ENCODE assay signal across 10 mouse cellular contexts in the genomic region with DNA sequence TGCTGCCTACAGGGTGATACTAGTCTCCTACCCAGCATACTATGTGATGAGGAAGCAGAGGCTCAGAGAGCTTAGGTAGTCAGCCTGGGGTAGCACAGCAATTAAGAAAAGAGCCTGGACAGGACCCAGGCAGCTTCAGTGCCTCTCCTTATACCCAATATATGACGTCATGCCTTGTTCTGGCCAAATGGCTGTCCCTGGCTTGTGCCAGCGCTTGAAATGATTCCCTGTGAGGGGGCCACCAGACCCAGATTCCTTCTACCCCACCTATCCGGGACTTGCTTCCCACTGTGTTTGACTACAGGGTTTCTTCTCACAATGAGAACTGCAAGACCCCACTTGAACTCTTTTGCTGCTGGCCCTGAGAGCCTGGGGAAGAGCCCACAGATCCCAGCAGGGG. TPM values are rescaled to one million over a fixed set of nuclear protein-coding genes. Genes with fewer than 3 reads are reported as not detected.
DNase-seq lines count a peak whose midpoint lies in the region; ATAC-seq and TF ChIP-seq lines count a peak whose summit lies in the region.
"Had no signal": no experiment of that assay in that cellular context is flagged by ENCODE, and none has a peak within 500 bp of the region (broad histone marks: within the 10 kb centered on the region; RNA-seq: fewer than 3 reads in every experiment).

No protein-coding gene starts in this region.

- no peak for ATAC-seq in heart, embryonic 11.5 days (replicated peaks; ENCODE audit: insufficient number of reproducible peaks, low FRiP score, low TSS enrichment)
- ATAC-seq in forebrain, embryonic 11.5 days (replicated peaks; ENCODE audit: low FRiP score): peak; percentile 65
- ATAC-seq in limb, embryonic 14.5 days (ENCODE audit: low FRiP score, low read depth): 0 out of 2 replicates have a peak, but pooled peaks have one; percentile 0
- ATAC-seq in megakaryocyte-erythroid progenitor cell, adult 5-6 weeks (replicated peaks; ENCODE audit: low FRiP score, low TSS enrichment, poor library complexity, severe bottlenecking): no peak

- no peak for TF ChIP-seq POLR2A in ES-Bruce4 (IDR thresholded peaks at IDR 0.05; ENCODE audit: insufficient read depth, low read length)
- no peak for TF ChIP-seq POLR2A in limb, embryonic 14.5 days (IDR thresholded peaks at IDR 0.05; ENCODE audit: borderline replicate concordance, extremely low read depth, insufficient read depth, insufficient read length)

- no peak for DNase-seq in heart, postnatal 36 days
- no peak for DNase-seq in forebrain, embryonic 11.5 days (ENCODE audit: low spot score)
- no peak for DNase-seq in limb, embryonic 14.5 days (ENCODE audit: low spot score)
- DNase-seq in yolk sac, embryonic 10.5 days (ENCODE audit: low spot score): no peak
- DNase-seq in urinary bladder, postnatal 4 days (ENCODE audit: low spot score in 2 of 2): no peak

- no peak overlapping the region for H3K4me2 ChIP-seq in heart, embryonic 11.5 days
- 0 out of 2 replicates have a peak overlapping the region, but pooled peaks have one; percentile 11 for H3K4me2 ChIP-seq in forebrain, embryonic 11.5 days (ENCODE audit: low read depth, low read length, severe bottlenecking)
- H3K4me2 ChIP-seq in limb, embryonic 14.5 days (replicated peaks; ENCODE audit: low read depth, low read length, severe bottlenecking): 0 out of 2 replicates have a peak overlapping the region, but pooled peaks have one; percentile 5
- H3K4me2 ChIP-seq: liver, embryonic 13.5 days had no signal

- H3K27me3 ChIP-seq in heart, embryonic 11.5 days (ENCODE audit: control insufficient read depth, insufficient read depth, low read length): no peaks in the 10 kb centered on the region
- no peaks in the 10 kb centered on the region for H3K27me3 ChIP-seq in ES-Bruce4 (ENCODE audit: control insufficient read depth, insufficient read depth, low read length, poor library complexity, severe bottlenecking)
- no peaks in the 10 kb centered on the region for H3K27me3 ChIP-seq in forebrain, embryonic 11.5 days (ENCODE audit: control insufficient read depth, insufficient read depth, low read length)
- H3K27me3 ChIP-seq in limb, embryonic 14.5 days (ENCODE audit: control insufficient read depth, insufficient read depth, low read length): no peaks in the 10 kb centered on the region
- H3K27me3 ChIP-seq: liver, embryonic 13.5 days had no signal

- H3K4me3 ChIP-seq in heart, embryonic 11.5 days (ENCODE audit: low read depth, low read length): no peak overlapping the region
- H3K4me3 ChIP-seq in ES-Bruce4 (ENCODE audit: low read depth, low read length): no peak overlapping the region
- no peak overlapping the region for H3K4me3 ChIP-seq in forebrain, embryonic 11.5 days (ENCODE audit: low read depth, low read length)
- H3K4me3 ChIP-seq in limb, embryonic 14.5 days (replicated peaks; ENCODE audit: low read length): no peak overlapping the region
- H3K4me3 ChIP-seq: liver, embryonic 13.5 days had no signal

- peaks cover 17% of the 10 kb centered on the region for H3K4me1 ChIP-seq in heart, embryonic 11.5 days (ENCODE audit: control insufficient read depth, insufficient read depth, low read length)
- H3K4me1 ChIP-seq in ES-Bruce4 (ENCODE audit: control insufficient read depth, insufficient read depth, low read length): peaks cover 6% of the 10 kb centered on the region
- peaks cover 17% of the 10 kb centered on the region for H3K4me1 ChIP-seq in forebrain, embryonic 11.5 days (replicated peaks; ENCODE audit: control insufficient read depth, insufficient read depth, low read length)
- peaks cover 33% of the 10 kb centered on the region for H3K4me1 ChIP-seq in limb, embryonic 14.5 days (ENCODE audit: control insufficient read depth, insufficient read depth, low read length)

- no peaks in the 10 kb centered on the region for H3K36me3 ChIP-seq in heart, embryonic 11.5 days (ENCODE audit: control insufficient read depth, insufficient read depth, low read length)
- no peaks in the 10 kb centered on the region for H3K36me3 ChIP-seq in ES-Bruce4 (ENCODE audit: control insufficient read depth, insufficient read depth, low read length, poor library complexity, severe bottlenecking)
- no peaks in the 10 kb centered on the region for H3K36me3 ChIP-seq in forebrain, embryonic 11.5 days (ENCODE audit: control insufficient read depth, insufficient read depth, low read length)
- no peaks in the 10 kb centered on the region for H3K36me3 ChIP-seq in limb, embryonic 14.5 days (ENCODE audit: control insufficient read depth, insufficient read depth, low read length)
- H3K36me3 ChIP-seq: liver, embryonic 13.5 days had no signal

- TF ChIP-seq CTCF in ES-Bruce4 (IDR thresholded peaks at IDR 0.05; ENCODE audit: low read depth, low read length): no peak

- no peak overlapping the region for H3K9ac ChIP-seq in heart, embryonic 11.5 days (ENCODE audit: low read depth, low read length)
- 0 out of 2 replicates have a peak overlapping the region, but pooled peaks have one; percentile 2 for H3K9ac ChIP-seq in ES-Bruce4 (ENCODE audit: low read depth, poor library complexity, severe bottlenecking)
- H3K9ac ChIP-seq in forebrain, embryonic 11.5 days (ENCODE audit: low read length): no peak overlapping the region
- H3K9ac ChIP-seq in limb, embryonic 14.5 days (ENCODE audit: low read depth, low read length, severe bottlenecking): no peak overlapping the region
- H3K9ac ChIP-seq: liver, embryonic 13.5 days had no signal

- 10% methylated on average over 3 of the region's 3 CpGs for WGBS in heart, embryonic 11.5 days (ENCODE audit: insufficient replicate concordance)
- WGBS in forebrain, embryonic 11.5 days: 4% methylated on average over 3 of the region's 3 CpGs
- 2% methylated on average over 3 of the region's 3 CpGs for WGBS in limb, embryonic 14.5 days

- no peak for TF ChIP-seq EP300 in ES-Bruce4 (IDR thresholded peaks at IDR 0.05; ENCODE audit: insufficient read depth, low read depth, low read length)

- intact Hi-C loops in heart, postnatal 36 days (cut with DNase I): no loop called here

- H3K27ac ChIP-seq in heart, embryonic 11.5 days (ENCODE audit: low read depth, low read length): peak overlapping the region; percentile 88
- peak overlapping the region; percentile 70 for H3K27ac ChIP-seq in ES-Bruce4 (ENCODE audit: insufficient read depth, low read length)
- H3K27ac ChIP-seq in forebrain, embryonic 11.5 days (ENCODE audit: low read depth, low read length): peak overlapping the region; percentile 93
- peak overlapping the region; percentile 94 for H3K27ac ChIP-seq in limb, embryonic 14.5 days (replicated peaks; ENCODE audit: low read depth, low read length)
- H3K27ac ChIP-seq: liver, embryonic 13.5 days had no signal

- no peaks in the 10 kb centered on the region for H3K9me3 ChIP-seq in heart, embryonic 11.5 days (replicated peaks; ENCODE audit: control insufficient read depth, low read length)
- H3K9me3 ChIP-seq in ES-Bruce4 (replicated peaks; ENCODE audit: control insufficient read depth, insufficient read depth, low read length, poor library complexity, severe bottlenecking): no peaks in the 10 kb centered on the region
- H3K9me3 ChIP-seq in forebrain, embryonic 11.5 days (ENCODE audit: control insufficient read depth, low read length): no peaks in the 10 kb centered on the region
- no peaks in the 10 kb centered on the region for H3K9me3 ChIP-seq in limb, embryonic 14.5 days (ENCODE audit: control insufficient read depth, low read length)
- H3K9me3 ChIP-seq: liver, embryonic 13.5 days had no signal

RNA-seq across cellular contexts. Expression of gene Tgfbi, which starts 27.8 kb away (rescaled TPM):
- 65.0 and 94.5 TPM in 2 replicates for polyA plus RNA-seq in heart, embryonic 11.5 days (2014; fragmentation: Nextera tagmentation; extraction: Ambion mirVana)
- 10 to 100 TPM; 21.1 to 25.9 TPM for total RNA-seq in heart, postnatal 36 days (2021)
- polyA plus RNA-seq in ES-Bruce4 (2011; ENCODE audit: insufficient read depth, insufficient read length, low read depth, missing spikeins): 1.0 and 1.9 TPM in 2 replicates
- 26.1 and 26.2 TPM in 2 replicates for polyA plus RNA-seq in forebrain, embryonic 11.5 days (2014; fragmentation: Nextera tagmentation; extraction: Ambion mirVana)
- polyA plus RNA-seq in limb, embryonic 14.5 days (2012; rRNA removed): 146 and 183 TPM in 2 replicates
- polyA plus RNA-seq in limb, embryonic 14.5 days (2014; fragmentation: Nextera tagmentation; extraction: Ambion mirVana): 99.3 and 128 TPM in 2 replicates
- total RNA-seq in megakaryocyte-erythroid progenitor cell, adult 5-6 weeks (2014; fragmentation: Nextera tagmentation): 0.28 TPM in 1 of 2 replicates, not detected in the other
- total RNA-seq in megakaryocyte-erythroid progenitor cell, adult 5-6 weeks (2017): 0.72 and 1.5 TPM in 2 replicates
- total RNA-seq: CH12.LX had no signal

RNA-seq across cellular contexts. Expression of gene Lect2, which starts 33.2 kb away (rescaled TPM):
- polyA plus RNA-seq in heart, embryonic 11.5 days (2014; fragmentation: Nextera tagmentation; extraction: Ambion mirVana): 0.37 and 1.1 TPM in 2 replicates
- not detected for total RNA-seq in heart, postnatal 36 days (2021)
- polyA plus RNA-seq in ES-Bruce4 (2011; ENCODE audit: insufficient read depth, insufficient read length, low read depth, missing spikeins): not detected in 2 replicates
- polyA plus RNA-seq in forebrain, embryonic 11.5 days (2014; fragmentation: Nextera tagmentation; extraction: Ambion mirVana): not detected in 2 replicates
- polyA plus RNA-seq in limb, embryonic 14.5 days (2012; rRNA removed): not detected in 2 replicates
- polyA plus RNA-seq in limb, embryonic 14.5 days (2014; fragmentation: Nextera tagmentation; extraction: Ambion mirVana): not detected in 2 replicates
- total RNA-seq in megakaryocyte-erythroid progenitor cell, adult 5-6 weeks (2014; fragmentation: Nextera tagmentation): not detected in 2 replicates
- not detected in 2 replicates for total RNA-seq in megakaryocyte-erythroid progenitor cell, adult 5-6 weeks (2017)
- total RNA-seq: CH12.LX had no signal

RNA-seq across cellular contexts. Expression of gene Fbxl21, which starts 59.2 kb away (rescaled TPM):
- 1.2 and 1.9 TPM in 2 replicates for polyA plus RNA-seq in heart, embryonic 11.5 days (2014; fragmentation: Nextera tagmentation; extraction: Ambion mirVana)
- total RNA-seq in heart, postnatal 36 days (2021): under 1 TPM; 0.58 to 0.60 TPM
- 2.3 and 2.7 TPM in 2 replicates for polyA plus RNA-seq in ES-Bruce4 (2011; ENCODE audit: insufficient read depth, insufficient read length, low read depth, missing spikeins)
- 1.7 and 2.2 TPM in 2 replicates for polyA plus RNA-seq in forebrain, embryonic 11.5 days (2014; fragmentation: Nextera tagmentation; extraction: Ambion mirVana)
- 3.0 and 3.2 TPM in 2 replicates for polyA plus RNA-seq in limb, embryonic 14.5 days (2012; rRNA removed)
- 2.8 and 3.7 TPM in 2 replicates for polyA plus RNA-seq in limb, embryonic 14.5 days (2014; fragmentation: Nextera tagmentation; extraction: Ambion mirVana)
- not detected in 2 replicates for total RNA-seq in megakaryocyte-erythroid progenitor cell, adult 5-6 weeks (2014; fragmentation: Nextera tagmentation)
- total RNA-seq in megakaryocyte-erythroid progenitor cell, adult 5-6 weeks (2017): not detected in 2 replicates
- total RNA-seq: CH12.LX had no signal

Comparison
In these comparisons a context has a peak if more than half of its experiments do, and no peak if none do; other contexts are left out.
1. ATAC-seq: peak in forebrain, embryonic 11.5 days (single experiment) and limb, embryonic 14.5 days (single experiment); none in heart, embryonic 11.5 days (single experiment) and megakaryocyte-erythroid progenitor cell, adult 5-6 weeks (single experiment).
2. Peak in every context shown above with its lines, with median percentiles within 50 percentile points of each other: H3K27ac ChIP-seq.